Mouse (Mus musculus): ENCODE measurements around the gene Siae. TPM values are rescaled to one million over a fixed set of nuclear protein-coding genes. Genes with fewer than 3 reads are reported as not detected.
A peak's percentile ranks its signal among the peaks of the same experiment; 100 is the strongest.

Gene Siae
- total RNA-seq, 2 experiments from 2014 or later: 15.2 to 18.6 TPM

GRCm38 (mm10) chr9:37623981-37624380, 68.5 kb downstream of the Siae start:
- no peak for DNase-seq (ENCODE audit: low spot score in 2 of 2)

DNA sequence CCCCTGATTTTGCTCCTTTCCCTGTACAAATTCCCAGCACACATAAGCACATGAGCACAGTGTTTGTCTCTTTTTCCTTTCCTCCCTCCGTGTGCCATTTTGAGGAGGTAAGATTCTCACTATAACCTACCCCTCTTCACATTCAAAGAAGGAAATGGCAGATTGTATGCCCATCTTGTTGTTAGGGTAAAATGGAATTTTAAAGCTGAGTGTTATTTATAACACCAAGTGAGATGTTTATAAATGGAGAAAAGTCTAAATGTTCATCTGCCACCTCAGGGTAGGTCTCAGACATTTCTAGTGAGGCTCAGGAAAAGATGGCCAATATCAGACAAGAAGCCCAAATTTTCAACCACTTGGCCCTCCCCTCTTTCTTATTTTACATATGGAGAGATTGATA, 69.0 kb downstream of the Siae start:
- no peak for DNase-seq (ENCODE audit: low spot score in 2 of 2)

GRCm38 (mm10) chr9:37625129-37625528, 69.6 kb downstream of the Siae start:
- DNase-seq (ENCODE audit: low spot score in 2 of 2): no peak

GRCm38 (mm10) chr9:37625641-37626040, 70.1 kb downstream of the Siae start:
- DNase-seq (ENCODE audit: low spot score in 2 of 2): peak; percentile 72 to 85

GRCm38 (mm10) chr9:37626103-37626567, 70.6 kb downstream of the Siae start:
- DNase-seq (ENCODE audit: low spot score in 2 of 2): peak; percentile 43 to 50

GRCm38 (mm10) chr9:37627263-37627662, 71.8 kb downstream of the Siae start:
- DNase-seq (ENCODE audit: low spot score in 2 of 2): no peak

DNA sequence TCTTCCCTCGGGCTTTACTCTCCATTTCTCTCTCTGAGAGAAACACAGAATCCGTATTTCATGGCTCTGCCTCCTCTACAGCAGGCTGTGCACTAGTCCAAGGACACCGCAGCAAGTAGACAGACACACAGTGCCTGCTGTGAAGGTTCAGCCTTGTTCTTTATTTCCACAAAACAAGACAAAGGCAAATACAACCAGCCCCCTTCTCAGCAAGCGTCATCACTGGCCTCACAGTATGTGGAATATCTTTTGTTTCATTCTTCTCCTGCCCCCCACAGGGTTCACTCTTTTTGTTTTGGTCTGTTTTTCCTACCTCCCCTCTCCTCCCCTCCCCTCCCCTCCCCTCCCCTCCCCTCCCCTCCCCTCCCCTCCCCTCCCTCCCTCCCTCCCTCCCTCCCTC, 73.1 kb downstream of the Siae start:
- DNase-seq (ENCODE audit: low spot score in 2 of 2): no peak

DNA sequence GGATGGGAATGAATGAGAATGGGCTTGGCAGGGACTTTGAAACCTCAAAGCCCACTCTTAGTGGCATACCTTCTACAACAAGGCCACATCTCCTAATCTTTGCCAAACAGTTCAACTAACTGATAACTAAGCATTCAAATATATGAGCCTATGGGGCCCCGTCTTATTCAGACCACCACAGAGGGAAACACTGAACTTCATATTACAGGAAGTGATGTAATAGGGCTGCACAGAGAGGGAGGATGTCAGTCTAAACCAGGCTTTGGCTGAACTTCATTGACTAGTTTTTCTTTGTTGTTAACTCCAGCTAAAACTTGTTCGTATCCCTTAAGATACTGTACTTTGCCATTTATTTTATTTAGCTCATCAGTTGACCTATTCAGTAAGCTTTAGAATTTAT, 74.4 kb downstream of the Siae start:
- no peak for DNase-seq (ENCODE audit: low spot score in 2 of 2)

DNA sequence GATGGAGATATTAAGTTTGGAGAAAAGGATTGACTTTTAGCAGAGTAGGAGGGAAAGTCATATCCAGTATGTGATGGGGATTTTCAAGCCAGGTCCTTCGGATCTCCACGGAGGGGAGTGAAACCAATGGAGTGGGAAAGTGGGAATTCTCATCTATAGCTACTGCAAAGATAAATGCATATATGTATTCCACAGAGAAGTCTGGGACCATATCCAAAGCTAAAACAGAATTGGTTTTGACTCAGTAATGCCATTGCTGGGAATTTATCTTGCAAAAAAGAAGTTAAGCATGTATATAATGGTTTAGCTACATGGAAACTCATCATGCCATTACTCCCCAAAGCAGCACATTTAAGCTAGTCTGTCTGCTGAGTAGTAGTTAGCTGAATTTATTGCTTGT, 76.8 kb downstream of the Siae start:
- no peak for DNase-seq (ENCODE audit: low spot score in 2 of 2)

GRCm38 (mm10) chr9:37634269-37634668, 78.8 kb downstream of the Siae start:
- DNase-seq (ENCODE audit: low spot score in 2 of 2): no peak

DNA sequence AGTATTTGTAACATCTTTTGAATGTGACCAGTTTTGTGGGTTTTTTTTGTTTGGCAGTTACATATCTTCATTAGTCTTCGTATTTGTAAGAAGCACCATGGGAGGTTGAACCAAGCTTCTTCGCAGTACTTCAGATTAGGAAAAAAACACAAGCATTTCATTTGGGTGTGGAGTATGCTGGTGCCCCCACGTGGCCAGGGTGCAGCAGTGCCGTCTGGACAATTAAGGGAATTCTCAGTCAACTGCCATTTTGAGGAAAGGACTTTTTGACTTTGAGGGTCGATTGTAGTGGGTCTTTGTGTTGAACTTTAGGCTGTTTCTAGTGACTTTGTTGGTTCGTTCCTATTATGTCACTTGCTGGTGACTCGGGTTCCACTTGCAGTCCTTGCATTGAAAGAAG, 80.8 kb downstream of the Siae start:
- DNase-seq (ENCODE audit: low spot score in 2 of 2): peak; percentile 64 to 67

DNA sequence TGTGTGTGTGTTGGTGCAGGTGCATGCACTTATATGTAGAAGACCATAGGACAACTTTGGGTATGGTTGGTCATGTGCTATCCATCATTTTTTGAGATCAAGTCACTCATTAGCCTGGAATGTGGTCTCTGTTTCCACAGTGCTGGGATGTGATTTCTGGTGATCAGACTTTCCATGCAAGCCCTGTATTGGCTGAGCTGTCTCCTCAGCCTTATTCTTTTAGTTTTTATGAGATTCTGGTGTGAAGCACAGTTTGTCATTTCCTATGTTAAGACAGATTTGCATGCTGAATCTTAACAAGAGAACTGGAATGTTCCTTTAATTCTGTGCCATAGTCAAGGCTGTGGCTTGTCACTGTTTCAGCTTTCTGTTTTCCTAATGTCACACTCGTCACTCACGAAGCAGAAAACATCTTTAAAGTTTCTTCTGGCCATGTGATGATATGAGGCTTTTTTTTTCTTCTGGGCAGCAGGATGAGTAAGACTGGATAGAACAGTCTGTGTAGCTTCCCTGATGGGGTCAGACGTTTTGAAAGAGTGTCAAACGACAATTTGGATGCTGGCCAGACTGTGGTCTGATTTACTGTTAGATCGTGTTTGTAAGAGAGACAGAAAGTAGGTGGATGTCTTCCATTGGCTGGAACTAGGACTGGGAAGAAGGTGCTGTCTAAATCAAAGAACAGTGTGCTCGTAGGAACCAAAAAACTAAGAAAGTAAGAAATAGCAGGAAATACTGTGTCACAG, 81.5 kb downstream of the Siae start:
- DNase-seq (ENCODE audit: low spot score in 2 of 2): no peak

- DNase-seq (ENCODE audit: low spot score in 2 of 2): no peak
Measured at GRCm38 (mm10) chr9:37638721-37639120, 83.2 kb downstream of the Siae start.

- no peak for DNase-seq (ENCODE audit: low spot score in 2 of 2)
Measured at GRCm38 (mm10) chr9:37646246-37646645, 90.7 kb downstream of the Siae start.

GRCm38 (mm10) chr9:37650639-37651038, 95.1 kb downstream of the Siae start:
- no peak for DNase-seq (ENCODE audit: low spot score in 2 of 2)

DNA sequence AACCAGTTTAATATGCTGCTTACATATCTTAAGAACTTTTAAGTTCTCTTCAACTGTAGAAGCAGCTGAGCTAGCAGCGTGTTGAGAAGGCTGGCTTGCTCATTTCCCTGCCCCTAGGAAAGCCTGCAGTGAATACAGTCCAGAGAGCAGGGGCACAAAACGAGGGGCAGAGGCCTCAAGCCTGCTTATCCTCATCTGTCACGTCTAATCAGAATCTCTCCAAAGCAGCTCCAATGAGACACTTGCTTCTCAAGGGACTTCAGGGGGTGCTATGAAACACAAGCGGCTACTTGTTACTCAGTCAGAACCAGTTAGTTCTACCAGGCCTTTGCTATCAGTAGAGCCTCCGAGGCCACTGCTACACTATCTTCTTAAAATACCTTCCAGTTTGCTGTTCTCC, 98.3 kb downstream of the Siae start:
- DNase-seq (ENCODE audit: low spot score in 2 of 2): no peak

DNA sequence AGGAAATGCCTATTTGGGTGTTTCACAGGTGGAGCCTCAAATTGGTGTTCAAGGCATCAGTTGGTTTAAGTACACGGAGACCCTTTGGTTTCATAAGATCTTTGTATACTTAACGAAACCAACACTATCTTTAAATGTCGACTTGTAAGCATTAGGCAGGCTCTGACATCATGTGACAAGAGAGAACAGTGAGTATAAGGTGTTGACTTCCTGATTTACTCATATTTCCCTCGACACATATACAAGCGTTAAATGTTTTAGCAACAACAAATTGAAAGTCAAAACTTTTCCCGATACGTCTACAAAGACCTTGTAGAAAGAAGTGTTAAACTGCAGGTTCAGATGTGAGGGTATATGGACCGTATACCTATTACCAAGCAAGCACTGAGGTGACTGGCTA, 100.5 kb downstream of the Siae start:
- DNase-seq (ENCODE audit: low spot score in 2 of 2): no peak

GRCm38 (mm10) chr9:37656439-37656881, 101.0 kb downstream of the Siae start:
- no peak for DNase-seq (ENCODE audit: low spot score in 2 of 2)

DNA sequence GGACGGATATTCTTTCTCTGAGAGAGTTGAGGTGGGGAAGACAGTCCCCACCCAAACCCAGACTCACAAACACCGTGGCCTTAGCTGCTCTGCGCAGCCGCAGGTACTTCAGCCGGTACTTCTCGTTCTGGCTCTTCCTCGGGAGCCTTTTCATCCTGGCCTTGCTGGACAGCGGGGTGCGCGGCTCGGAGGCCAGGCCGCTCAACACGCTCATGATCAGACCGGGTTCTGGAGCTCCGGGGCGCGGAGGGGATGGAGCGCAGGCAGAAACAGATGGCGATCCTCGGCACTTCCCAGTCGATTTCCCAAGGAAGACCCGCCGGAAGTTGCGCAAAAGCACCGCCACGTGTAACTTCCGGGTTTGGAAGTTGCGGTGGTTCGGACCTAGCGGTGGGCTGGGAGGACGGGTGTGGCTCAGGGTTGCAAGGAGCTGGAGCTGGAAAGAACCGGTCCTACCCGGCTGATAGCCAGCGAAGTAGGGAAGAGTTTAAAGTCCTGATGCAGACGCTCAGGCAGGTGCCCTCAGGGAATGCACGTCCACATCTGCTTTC, 101.5 kb downstream of the Siae start, which contains the start of gene Tbrg1:
TSS of gene Tbrg1 (minus strand) at position 382 of the 551 bp plus-strand sequence.
- DNase-seq (ENCODE audit: low spot score in 2 of 2): peak; percentile 81 to 87

GRCm38 (mm10) chr9:37659413-37659812, 103.9 kb downstream of the Siae start:
- DNase-seq (ENCODE audit: low spot score in 2 of 2): no peak

DNA sequence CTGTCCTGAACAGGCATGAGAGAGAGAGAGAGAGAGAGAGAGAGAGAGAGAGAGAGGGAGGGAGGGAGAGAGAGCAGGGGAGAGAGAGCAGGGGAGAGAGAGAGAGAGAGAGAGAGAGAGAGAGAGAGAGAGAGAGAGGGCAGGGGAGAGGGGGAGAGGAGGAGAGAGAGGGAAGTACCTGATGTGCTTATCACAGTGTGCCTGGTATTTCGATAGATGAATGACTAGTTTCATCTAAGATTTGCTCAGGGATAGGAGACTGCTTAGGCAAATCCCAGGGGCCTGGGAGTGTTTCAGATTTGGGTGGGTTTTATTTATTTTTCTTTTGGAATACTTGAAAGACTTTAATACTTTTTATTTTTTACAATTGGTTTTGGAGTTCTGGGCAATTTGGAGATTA, 107.7 kb downstream of the Siae start:
- no peak for DNase-seq (ENCODE audit: low spot score in 2 of 2)

- DNase-seq (ENCODE audit: low spot score in 2 of 2): no peak
Measured at GRCm38 (mm10) chr9:37664604-37665003, 109.1 kb downstream of the Siae start.

- no peak for DNase-seq (ENCODE audit: low spot score in 2 of 2)
Measured at GRCm38 (mm10) chr9:37666045-37666444, 110.5 kb downstream of the Siae start.
